Mouse (Mus musculus) forebrain, embryonic 14.5 days (tissue): ENCODE results near the gene Alcam. TPM values are rescaled to one million over a fixed set of nuclear protein-coding genes. Genes with fewer than 3 reads are reported as not detected.

Experiments used
- ATAC-seq: fragments of 200-750 bp; cut with Nextera tagmentation; 2 replicates; pipeline ENCODE4 v1.8.0; 2017; ENCODE audit warnings: mild to moderate bottlenecking, moderate library complexity
- DNase-seq: peaks from one replicate; pipeline ENCODE4 v3.0.0-alpha.2; 2015; ENCODE audit warnings: low spot score
- H3K27ac ChIP-seq: fragments of 300-500 bp; sonication (generic); 2 replicates; pipeline ENCODE4 v1.5.1; 2014; ENCODE audit warnings: low read depth, mild to moderate bottlenecking, control low read depth, low read length, moderate library complexity
- H3K27me3 ChIP-seq: fragments of 300-500 bp; sonication (generic); replicated peaks from 2 replicates; pipeline ENCODE4 v1.6.1; 2014; ENCODE audit warnings: low read length, control low read depth, mixed read lengths; ENCODE audit not compliant: control insufficient read depth, insufficient read depth
- H3K36me3 ChIP-seq: fragments of 300-500 bp; sonication (generic); 2 replicates; pipeline ENCODE4 v1.6.1; 2014; ENCODE audit warnings: low read length, control low read depth; ENCODE audit not compliant: control insufficient read depth, insufficient read depth
- H3K4me1 ChIP-seq: fragments of 300-500 bp; sonication (generic); 2 replicates; pipeline ENCODE4 v1.6.1; 2014; ENCODE audit warnings: antibody characterized with exemption, low read length, control low read depth; ENCODE audit not compliant: control insufficient read depth, insufficient read depth
- H3K4me2 ChIP-seq: fragments of 300-500 bp; sonication (generic); 2 replicates; pipeline ENCODE4 v1.6.1; 2014; ENCODE audit warnings: mild to moderate bottlenecking, control low read depth, low read length
- H3K4me3 ChIP-seq: fragments of 300-500 bp; sonication (generic); 2 replicates; pipeline ENCODE4 v1.5.1; 2014; ENCODE audit warnings: low read depth, low read length, control low read depth
- H3K9ac ChIP-seq: fragments of 300-500 bp; sonication (generic); 2 replicates; pipeline ENCODE4 v1.6.1; 2014; ENCODE audit warnings: mild to moderate bottlenecking, low read length, control low read depth, moderate library complexity
- H3K9me3 ChIP-seq: fragments of 300-500 bp; sonication (generic); replicated peaks from 2 replicates; pipeline ENCODE4 v1.6.1; 2016; ENCODE audit warnings: low read length, control low read depth, mixed read lengths; ENCODE audit not compliant: control insufficient read depth
- WGBS: fragments of 180-500 bp; shearing (Covaris S2); extraction: QIAGEN DNeasy Blood & Tissue Kit; methylation state at CpG from one replicate; pipeline ENCODE4 v1.1.7; 2014; 5-methylcytosine and 5-hydroxymethylcytosine counted together
- polyA plus RNA-seq: library from polyadenylated mRNA; unstranded; fragments of >200 nt; fragmentation: Nextera tagmentation; extraction: Ambion mirVana; gene quantifications from 2 replicates; pipeline ENCODE4 v1.2.1, GENCODE M21; 2014

Gene Alcam
- polyA plus RNA-seq, 1 experiment from 2014 or later = 42.9 TPM

DNA sequence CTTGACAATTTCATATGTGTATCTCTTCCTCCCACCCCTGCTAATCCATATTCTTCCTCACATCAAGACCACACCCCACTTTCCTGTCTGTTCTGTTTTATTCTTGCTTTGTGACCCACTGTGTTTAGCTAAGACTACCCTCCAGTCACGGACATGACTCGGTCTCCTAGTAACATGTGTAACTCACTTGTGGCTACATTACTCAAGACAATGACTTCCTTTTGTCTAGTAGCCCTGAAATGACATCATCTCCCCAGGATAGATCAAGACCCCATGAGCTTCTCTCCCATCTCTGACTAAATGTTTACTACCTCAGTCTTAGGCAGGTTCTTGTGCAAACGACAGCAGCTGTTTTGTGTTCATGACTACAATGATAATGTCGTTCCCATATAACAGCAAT lies 231.0 kb downstream of the Alcam start:
- Histone ChIP-seq H3K4me3 (no peak overlapping the region), H3K4me1 (no peaks in the 10 kb centered on the region), H3K27me3 (no peaks in the 10 kb centered on the region), H3K4me2 (no peak overlapping the region), H3K36me3 (no peaks in the 10 kb centered on the region), H3K27ac (no peak overlapping the region), H3K9ac (no peak overlapping the region), H3K9me3 (no peaks in the 10 kb centered on the region)
- no peak for DNase-seq
- ATAC-seq = no peak
- 88% methylated on average over 4 of the region's 4 CpGs for WGBS

DNA sequence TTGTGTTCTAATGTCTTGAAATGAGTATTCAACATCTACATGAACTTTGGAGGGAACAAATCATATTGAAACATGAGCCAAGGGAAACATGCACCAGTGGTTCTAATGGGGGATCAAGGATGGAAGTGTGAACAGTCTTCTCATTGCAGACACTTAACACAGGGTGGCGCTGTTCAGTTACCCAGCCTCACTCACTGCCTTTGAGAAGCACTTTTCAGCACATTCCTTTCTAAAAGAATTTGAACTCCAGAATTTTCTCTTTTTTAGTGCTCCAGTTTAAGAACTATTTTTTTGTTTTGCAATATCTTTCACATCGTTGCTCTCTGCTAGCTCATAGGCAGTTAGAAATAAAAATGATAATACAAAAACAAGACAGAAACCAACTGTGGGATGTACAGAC lies 234.8 kb downstream of the Alcam start:
- Histone ChIP-seq H3K27ac (no peak overlapping the region), H3K9me3 (no peaks in the 10 kb centered on the region), H3K4me1 (no peaks in the 10 kb centered on the region), H3K27me3 (no peaks in the 10 kb centered on the region), H3K36me3 (no peaks in the 10 kb centered on the region), H3K4me2 (no peak overlapping the region), H3K4me3 (no peak overlapping the region), H3K9ac (no peak overlapping the region)
- WGBS = 19% methylated on average over 2 of the region's 2 CpGs
- ATAC-seq (no peak), DNase-seq (peak; percentile 41)

DNA sequence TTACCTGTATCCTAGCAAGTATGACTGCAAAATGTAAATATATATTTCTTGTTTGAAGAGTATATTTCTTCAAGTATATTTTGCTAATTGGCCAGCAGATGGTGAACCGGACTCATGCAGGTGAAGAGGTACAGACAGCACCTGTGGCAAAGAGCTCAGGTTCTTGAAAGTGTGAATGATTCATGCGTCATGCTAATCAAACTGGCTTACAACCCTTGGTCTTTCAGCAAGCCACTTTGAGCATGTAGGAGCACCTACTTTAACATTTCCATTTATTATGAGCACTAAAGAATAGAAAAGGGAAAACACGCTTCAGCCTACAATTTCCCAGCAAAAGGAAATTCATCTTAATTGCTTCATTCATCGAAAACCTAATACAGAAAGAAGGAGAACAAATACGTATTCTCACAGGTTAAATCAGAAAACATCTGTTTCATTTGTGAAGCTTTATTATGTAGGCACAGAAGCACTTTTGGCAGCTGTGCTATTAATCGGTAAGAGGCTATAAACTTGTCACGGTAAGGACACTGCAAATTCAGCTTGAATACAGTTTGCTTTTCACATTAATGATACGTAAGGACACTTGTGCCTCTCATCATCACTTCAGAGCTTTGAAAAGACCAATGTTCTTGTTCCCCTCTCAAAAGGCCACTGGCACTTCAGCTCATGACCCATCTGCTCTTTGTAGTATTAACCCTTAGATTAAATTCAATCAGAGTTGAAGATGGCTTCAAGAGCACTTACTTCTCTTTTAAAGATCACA lies 242.8 kb downstream of the Alcam start:
- 73% methylated on average over 8 of the region's 8 CpGs for WGBS
- Histone ChIP-seq H3K27ac (no peak overlapping the region), H3K36me3 (no peaks in the 10 kb centered on the region), H3K9ac (no peak overlapping the region), H3K9me3 (no peaks in the 10 kb centered on the region), H3K4me3 (no peak overlapping the region), H3K4me1 (no peaks in the 10 kb centered on the region), H3K27me3 (no peaks in the 10 kb centered on the region), H3K4me2 (no peak overlapping the region)
- DNase-seq (peak; percentile 48), ATAC-seq (peak; percentile 70)

DNA sequence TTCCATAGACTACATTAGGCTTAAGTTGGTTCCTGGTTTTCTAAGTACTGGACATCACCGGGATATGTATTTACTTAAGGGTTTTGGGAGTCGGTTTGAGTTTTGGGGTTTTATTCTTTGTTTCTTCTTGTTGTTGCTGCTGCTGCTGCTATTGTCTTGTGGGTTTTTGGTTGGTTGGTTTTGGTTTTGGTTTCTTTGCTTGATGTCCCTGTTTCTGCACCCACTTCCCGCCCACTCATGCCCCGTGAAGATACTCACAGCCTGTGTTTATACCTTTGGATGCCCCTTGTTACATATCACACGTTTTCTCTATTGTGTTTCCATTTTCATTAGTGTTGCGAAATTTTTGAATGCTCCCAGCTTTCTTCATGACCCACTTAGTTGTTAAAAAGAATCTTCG lies 253.8 kb downstream of the Alcam start:
- no peak overlapping the region for H3K9ac ChIP-seq
- 93% methylated on average over 7 of the region's 7 CpGs for WGBS
- H3K4me3 ChIP-seq = no peak overlapping the region
- H3K27ac ChIP-seq = no peak overlapping the region
- H3K9me3 ChIP-seq = no peaks in the 10 kb centered on the region
- H3K4me2 ChIP-seq = no peak overlapping the region
- H3K27me3 ChIP-seq = no peaks in the 10 kb centered on the region
- ATAC-seq (no peak), DNase-seq (no peak)
- peaks cover 26% of the 10 kb centered on the region for H3K36me3 ChIP-seq
- no peaks in the 10 kb centered on the region for H3K4me1 ChIP-seq
